Mouse (Mus musculus): ENCODE measurements at regions not wholly inside any gene's neighbourhood (a gene's known extent, or its start where the extent isn't known, plus 50 kb on each side); places are given as distances from the start of the nearest gene placed in this dataset.

DNA sequence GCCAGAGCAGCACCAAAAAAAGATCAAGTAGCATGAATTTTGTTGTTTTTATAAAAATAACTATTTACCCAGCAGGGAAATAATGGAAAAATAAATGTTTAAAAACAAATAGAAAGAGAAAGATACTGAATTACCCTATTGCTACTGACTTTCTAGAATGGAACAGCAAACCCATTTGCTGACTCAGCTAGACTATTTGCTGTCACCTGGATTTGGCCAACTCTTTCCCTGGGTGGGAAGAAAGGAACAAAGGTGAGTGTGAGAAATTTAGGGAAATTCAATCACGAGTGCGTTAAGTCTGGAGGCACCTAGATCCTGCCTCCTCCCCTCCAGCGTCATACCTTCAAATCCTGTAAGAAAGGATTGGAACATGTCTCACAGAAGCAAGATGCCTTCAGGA is 110.2 kb downstream of the Tmsb4x start:
- TF ChIP-seq CTCF (IDR thresholded peaks at IDR 0.05; ENCODE audit: low read depth, low read length) = no peak
- TF ChIP-seq POLR2A (IDR thresholded peaks at IDR 0.05; ENCODE audit: borderline replicate concordance, low read depth, low read length) = no peak

Measured in bone marrow macrophage, adult 2 months (primary cell).